Mouse (Mus musculus): ENCODE results near the gene Fam160a1.

DNA sequence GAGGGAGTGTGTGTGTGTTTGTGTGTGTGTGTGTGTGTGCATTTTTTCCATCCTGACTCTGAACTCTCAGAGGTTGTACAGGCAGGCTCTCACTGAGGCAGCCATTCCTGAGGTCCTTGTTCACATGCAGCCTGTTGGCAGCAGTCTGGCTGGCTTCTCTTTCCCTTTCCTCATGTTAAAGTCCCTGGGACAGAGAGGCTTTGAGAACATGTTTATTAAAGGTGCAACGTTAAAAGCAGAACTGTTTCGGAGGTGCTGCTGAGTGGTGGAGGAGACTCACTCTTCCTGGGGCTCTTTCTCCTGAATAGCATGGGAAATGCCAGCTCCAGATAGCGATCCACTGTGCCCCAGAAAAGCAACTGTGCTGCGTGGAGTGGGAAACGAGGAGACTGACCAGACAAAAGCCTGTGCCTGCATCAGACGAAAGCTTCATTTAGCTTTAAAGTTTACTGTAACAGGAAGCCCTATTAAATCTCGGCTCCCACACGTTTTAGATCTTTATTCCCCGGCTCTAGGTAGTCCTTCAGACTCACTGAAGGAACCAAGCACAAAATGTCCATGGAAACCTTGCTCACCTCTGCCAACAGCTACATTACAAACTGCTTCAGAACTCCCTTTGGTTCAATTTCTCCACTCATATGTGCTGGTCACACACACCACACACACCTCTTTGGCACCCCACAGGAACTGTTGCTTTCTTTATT lies 25.2 kb upstream of the Fam160a1 start:
- no peak for TF ChIP-seq CTCF (conservative IDR thresholded peaks at IDR 0.05; ENCODE audit: low read length)
- no peak for TF ChIP-seq NANOG (IDR thresholded peaks at IDR 0.05; ENCODE audit: borderline replicate concordance, low read length)
- TF ChIP-seq POU5F1 (IDR thresholded peaks at IDR 0.05; ENCODE audit: borderline replicate concordance, low read length) = no peak
